Mouse (Mus musculus) c-Kit-positive CD71-positive TER-119-positive erythroid progenitor cells, embryonic 14.5 days (primary cell): ENCODE data around the gene Mical3.

Experiments
- DNase-seq: peaks from one replicate; pipeline ENCODE4 v3.0.0-alpha.2; 2013; ENCODE audit warnings: low spot score

Gene Mical3

DNA sequence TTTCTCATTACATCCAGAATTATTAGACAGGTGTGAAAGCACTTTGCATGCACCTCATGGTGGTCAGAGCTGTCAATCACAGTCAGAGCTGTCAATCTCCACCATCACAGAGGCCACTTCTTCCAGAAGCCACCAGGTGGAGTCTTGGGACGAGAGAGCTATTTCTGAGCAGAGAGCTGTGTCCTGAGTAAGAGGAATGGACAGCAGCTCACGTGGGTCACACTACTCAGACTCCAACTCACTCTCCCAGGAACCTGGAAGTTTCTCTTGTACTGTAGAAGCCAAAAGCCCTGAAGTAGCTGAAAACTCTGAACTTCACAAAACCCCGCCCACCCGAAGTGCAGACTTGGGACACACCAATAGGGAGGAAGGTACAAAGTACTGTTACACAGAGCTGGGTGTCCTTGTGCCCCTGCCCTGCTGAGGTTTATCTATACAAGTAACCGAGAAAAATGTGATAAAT lies 227.3 kb downstream of the Mical3 start:
- DNase-seq = peak; percentile 61

DNA sequence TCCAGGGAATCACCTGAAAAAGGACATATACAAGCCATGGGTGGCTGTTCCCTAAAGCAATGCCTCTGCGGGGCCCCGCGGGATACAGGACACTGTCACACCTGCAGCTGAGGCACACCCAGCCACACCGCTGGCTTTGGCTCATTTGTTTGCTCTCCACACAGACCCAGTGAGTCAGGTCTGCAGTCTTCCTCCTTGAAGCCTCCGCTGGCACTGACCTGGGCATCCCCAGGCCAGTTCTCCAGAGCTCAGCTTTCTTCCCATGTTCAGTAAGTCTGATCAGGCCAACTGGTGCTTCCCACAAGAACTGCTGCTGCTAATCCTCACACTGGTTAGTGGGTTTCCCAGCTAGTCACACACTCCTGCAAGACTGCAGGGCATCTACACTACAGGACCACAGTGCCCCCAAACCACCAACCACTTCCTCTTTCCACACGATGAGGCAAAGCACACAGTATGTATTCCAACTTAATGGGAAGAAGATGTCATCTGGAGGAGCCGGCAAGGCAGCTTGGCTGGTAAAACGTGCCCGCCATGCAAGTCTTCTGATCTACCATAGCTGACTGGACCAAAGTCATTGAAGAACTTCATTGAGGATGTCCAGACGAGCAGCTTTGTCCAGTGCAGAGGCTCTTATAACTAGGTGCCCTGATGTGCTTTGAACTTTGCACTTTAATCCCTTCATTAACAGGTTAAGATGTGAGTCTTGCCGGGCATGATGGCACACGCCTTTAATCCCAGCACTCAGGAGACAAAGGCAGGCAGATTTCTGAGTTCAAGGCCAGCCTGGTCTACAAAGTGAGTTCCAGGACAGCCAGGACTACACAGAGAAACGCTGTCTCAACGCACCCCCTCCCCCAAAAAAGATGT lies 228.8 kb downstream of the Mical3 start:
- DNase-seq = no peak

DNA sequence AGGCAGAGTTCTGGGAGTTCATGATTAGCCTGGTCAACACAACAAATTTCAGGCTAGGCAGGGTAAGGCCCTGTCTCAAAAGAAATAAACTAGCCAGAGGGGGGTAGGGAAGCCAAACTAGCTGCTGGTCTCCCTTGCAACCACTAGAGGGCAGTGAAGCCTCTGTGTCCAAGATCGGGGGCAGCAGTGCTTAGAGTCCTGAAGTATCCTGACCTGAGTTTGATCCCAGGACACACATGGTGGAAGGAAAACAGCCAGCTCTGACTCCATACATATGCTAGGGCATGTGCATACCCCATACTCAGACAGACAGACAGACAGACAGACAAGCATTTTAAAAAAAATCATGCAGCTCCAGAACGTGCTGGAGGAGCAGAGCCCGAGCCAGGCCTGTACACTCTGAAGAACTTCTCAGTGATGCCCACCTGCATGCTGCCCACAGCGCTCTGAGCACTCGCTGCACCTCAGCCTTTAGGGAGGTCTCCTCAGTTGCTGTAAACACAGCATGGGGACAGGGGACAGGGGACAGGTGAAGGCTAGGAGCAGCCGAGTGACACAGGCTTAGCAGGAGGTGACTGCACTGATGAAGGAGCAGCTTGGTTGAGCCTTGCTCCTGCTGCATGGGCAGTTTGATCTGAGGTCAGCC lies 232.5 kb downstream of the Mical3 start:
- peak; percentile 58 for DNase-seq

DNA sequence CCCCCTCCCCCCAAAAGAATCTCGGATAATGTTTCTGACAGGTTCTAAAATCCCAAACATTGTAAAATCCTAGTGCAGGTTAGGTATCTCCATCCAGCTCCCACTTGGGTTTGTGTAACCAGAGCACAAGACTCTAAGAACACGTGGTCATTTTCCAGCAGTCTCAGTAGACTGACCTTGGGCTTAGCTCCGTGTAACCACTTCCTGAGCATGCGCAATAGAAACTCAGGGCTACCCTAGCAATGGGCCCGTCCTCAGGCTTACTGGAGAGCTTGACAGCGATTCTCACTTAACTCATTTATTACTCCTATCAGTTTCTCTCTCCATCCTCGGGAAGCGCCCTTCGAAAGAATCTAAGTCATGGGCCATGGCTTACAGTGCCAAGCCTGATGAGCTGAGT lies 236.3 kb downstream of the Mical3 start:
- DNase-seq = no peak

DNA sequence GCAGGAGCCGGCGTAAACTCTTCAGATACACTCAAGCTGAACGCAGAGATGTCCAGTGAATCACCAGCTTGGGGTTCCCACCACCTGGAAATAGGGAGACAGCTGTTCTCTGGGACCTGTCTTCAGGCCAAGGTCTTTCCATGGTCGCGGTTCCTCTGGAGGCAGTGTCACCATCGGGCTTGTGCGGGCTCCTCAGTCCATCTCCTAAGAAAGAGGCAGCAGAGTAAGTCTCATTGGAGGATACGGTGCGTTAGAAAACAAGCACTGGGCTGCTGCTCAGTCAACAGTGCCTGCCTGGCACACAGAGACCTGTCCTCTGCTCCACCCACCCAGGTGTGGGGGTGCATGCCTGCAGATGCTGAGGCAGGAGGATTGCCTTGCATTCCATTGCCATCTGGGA lies 236.7 kb downstream of the Mical3 start:
- DNase-seq = no peak

DNA sequence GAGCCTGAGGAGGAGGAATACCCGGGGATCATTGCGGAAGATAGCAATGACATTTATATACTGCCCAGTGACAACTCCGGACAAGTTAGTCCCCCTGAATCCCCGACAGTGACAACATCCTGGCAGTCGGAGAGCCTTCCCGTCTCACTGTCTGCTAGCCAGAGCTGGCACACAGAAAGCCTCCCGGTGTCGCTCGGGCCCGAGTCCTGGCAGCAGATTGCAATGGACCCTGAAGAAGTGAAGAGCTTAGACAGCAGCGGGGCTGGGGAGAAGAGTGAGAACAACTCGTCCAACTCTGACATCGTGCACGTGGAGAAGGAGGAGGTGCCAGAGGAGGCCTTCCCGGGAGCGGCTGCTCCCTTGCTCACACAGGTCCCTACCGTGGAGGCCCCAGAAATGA lies 244.1 kb downstream of the Mical3 start:
- DNase-seq = no peak

DNA sequence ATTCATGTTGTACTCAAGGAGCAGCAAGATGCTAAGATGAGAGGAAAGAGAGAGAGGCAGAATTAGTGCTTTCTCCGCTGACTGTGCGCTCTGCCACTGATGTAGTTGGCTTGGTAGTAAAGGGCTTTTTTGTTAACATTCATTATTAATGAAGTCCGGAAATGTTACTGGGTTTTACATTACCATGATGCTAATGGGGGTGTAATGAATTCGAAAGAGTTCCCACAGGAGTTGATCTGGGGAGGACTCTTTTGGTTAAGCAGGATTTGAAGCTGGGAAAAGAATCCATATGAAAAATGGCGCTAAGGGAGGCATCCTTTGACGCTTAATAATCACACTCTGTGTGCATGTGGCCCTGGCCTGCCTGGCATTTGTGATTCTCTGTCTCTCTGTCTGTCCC lies 246.4 kb downstream of the Mical3 start:
- no peak for DNase-seq
